In the genomic region with DNA sequence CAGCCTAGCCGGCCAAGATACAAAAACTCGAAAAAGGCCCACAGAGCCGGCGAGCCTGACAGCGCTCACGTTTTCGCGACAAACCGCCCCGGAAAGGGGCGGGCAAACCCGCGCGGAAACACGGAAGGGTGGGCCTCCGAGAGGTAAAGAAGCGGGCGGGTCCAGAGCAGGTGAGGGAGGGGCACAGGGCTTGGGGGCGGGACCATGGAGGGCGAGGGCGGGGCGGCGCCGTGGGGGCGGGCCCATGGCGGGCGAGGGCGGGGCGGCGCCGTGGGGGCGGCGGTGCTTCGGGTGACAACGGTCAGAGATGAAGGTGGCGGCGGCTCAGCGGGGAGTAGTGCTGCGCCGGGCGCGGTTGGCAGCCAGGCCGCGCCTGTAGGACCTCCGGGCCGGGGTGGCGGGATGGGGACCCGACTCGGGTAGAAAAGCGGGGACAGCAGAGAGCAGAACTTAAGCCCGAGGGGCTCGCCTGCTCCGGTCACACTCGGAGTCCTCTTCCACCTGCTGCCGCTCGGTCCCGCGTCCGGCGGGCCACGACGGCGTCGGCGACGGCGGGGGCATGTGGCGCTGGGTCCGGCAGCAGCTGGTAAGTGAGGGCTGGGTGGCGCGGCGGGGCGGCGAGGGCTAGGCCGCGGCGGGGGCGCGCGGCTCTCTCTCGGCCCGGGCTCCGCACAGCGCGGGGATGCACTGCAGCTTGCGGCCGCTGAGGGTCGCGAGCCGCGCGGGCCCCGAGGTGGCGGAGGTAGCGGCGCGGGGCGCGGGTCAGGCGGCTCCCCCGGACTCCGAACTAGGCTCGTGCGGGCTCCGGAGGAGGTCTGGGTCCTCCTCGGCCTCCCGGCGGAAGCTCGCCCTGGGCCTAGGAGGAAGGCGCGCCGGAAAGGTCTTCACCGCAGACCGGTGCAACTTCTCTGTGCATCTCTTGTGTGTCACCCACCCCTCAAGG, we compare ENCODE assay signal across 8 mouse cellular contexts. TPM values are rescaled to one million over a fixed set of nuclear protein-coding genes. Genes with fewer than 3 reads are reported as not detected.
DNase-seq lines count a peak whose midpoint lies in the region; ATAC-seq lines count a peak whose summit lies in the region.

A gene (plus strand): TSS at position 282 of the 943 bp plus-strand sequence.

- DNase-seq in NIH3T3 (ENCODE audit: low read depth): peak; percentile 82
- DNase-seq in cerebellum, adult 9-11 months: peak; percentile 86
- peak; percentile 42 to 69 for DNase-seq in frontal cortex, postnatal 10 days (ENCODE audit: low spot score in 2 of 2)
- peak; percentile 65 to 68 for DNase-seq in layer of hippocampus, postnatal 36 days
- peak; percentile 84 for DNase-seq in lung, postnatal 36 days
- peak; percentile 86 for DNase-seq in retina, postnatal 1 day
- DNase-seq in urinary bladder, adult 18-20 months (ENCODE audit: low spot score in 2 of 2): peak; percentile 75 to 76

- WGBS in hindbrain, embryonic 12.5 days: under 1% methylated on average over 103 of the region's 114 CpGs

- no peaks in the 10 kb centered on the region for H3K9me3 ChIP-seq in hindbrain, embryonic 12.5 days (replicated peaks)

- peak within 1 kb of the TSS; percentile 60 for H3K4me2 ChIP-seq in hindbrain, embryonic 12.5 days (replicated peaks)

- peak; percentile 97 for ATAC-seq in hindbrain, embryonic 12.5 days (ENCODE audit: low FRiP score)

- no peaks in the 10 kb centered on the region for H3K27me3 ChIP-seq in hindbrain, embryonic 12.5 days

- H3K36me3 ChIP-seq in hindbrain, embryonic 12.5 days: no peaks in the 10 kb centered on the region

- peak within 1 kb of the TSS; percentile 87 for H3K9ac ChIP-seq in hindbrain, embryonic 12.5 days

- peak within 1 kb of the TSS; percentile 88 for H3K27ac ChIP-seq in hindbrain, embryonic 12.5 days

- H3K4me1 ChIP-seq in hindbrain, embryonic 12.5 days: peaks cover 3% of the 10 kb centered on the region; the same call in 1 of the 2 replicates

- H3K4me3 ChIP-seq in hindbrain, embryonic 12.5 days: peak within 1 kb of the TSS; percentile 67

RNA-seq across cellular contexts. Expression of the gene that starts here (rescaled TPM):
- 34.0 and 39.9 TPM in 2 replicates for polyA plus RNA-seq in hindbrain, embryonic 12.5 days (2016; fragmentation: Nextera tagmentation; extraction: Ambion mirVana)
- 10 to 100 TPM; 74.3 to 81.3 TPM for total RNA-seq in layer of hippocampus, postnatal 36 days (2021)

Comparison
In these comparisons a context has a peak if more than half of its experiments do, and no peak if none do; other contexts are left out.
1. Peak in every context shown above with its lines: DNase-seq, ATAC-seq, H3K4me3 ChIP-seq and H3K27ac ChIP-seq.